Mouse (Mus musculus) kidney, postnatal 36 days (tissue): ENCODE measurements at regions not wholly inside any gene's neighbourhood (a gene's known extent, or its start where the extent isn't known, plus 50 kb on each side); places are given as distances from the start of the nearest gene placed in this dataset.

Experiments
- DNase-seq, 2 experiments: peaks; one replicate each; pipeline ENCODE4 v3.0.0; 2021 to 2022; ENCODE audit warnings: mixed read lengths in 2 of 2

- no peak for DNase-seq
Measured at GRCm38 (mm10) chr11:18715050-18715850, 303.5 kb downstream of the Meis1 start.

GRCm38 (mm10) chr11:18714400-18714799, 304.4 kb downstream of the Meis1 start:
- DNase-seq, result no peak

- DNase-seq, result no peak
Measured at GRCm38 (mm10) chr11:18712642-18713053, 306.1 kb downstream of the Meis1 start.

- DNase-seq, result no peak
Measured at GRCm38 (mm10) chr11:18709628-18710027, 309.2 kb downstream of the Meis1 start.

GRCm38 (mm10) chr11:18681593-18681992, 337.2 kb downstream of the Meis1 start:
- no peak for DNase-seq

- DNase-seq, result no peak
Measured at GRCm38 (mm10) chr11:18676876-18677275, 341.9 kb downstream of the Meis1 start.

GRCm38 (mm10) chr11:18670967-18671366, 347.8 kb downstream of the Meis1 start:
- no peak for DNase-seq

- no peak for DNase-seq
Measured at GRCm38 (mm10) chr11:18669322-18669721, 349.5 kb downstream of the Meis1 start.

- no peak for DNase-seq
Measured at GRCm38 (mm10) chr11:18656358-18656757, 362.4 kb downstream of the Meis1 start.

- no peak for DNase-seq
Measured at GRCm38 (mm10) chr11:18631975-18632773, 386.6 kb downstream of the Meis1 start.

GRCm38 (mm10) chr11:18631570-18631969, 387.2 kb downstream of the Meis1 start:
- no peak for DNase-seq

GRCm38 (mm10) chr11:18621777-18622176, 397.0 kb downstream of the Meis1 start:
- no peak for DNase-seq

GRCm38 (mm10) chr11:18604836-18605235, 413.9 kb downstream of the Meis1 start:
- DNase-seq, result no peak

GRCm38 (mm10) chr11:18601568-18602182, 417.1 kb downstream of the Meis1 start:
- DNase-seq, result no peak

- DNase-seq, result no peak
Measured at GRCm38 (mm10) chr11:18598349-18598748, 420.4 kb downstream of the Meis1 start.

- no peak for DNase-seq
Measured at GRCm38 (mm10) chr11:18596996-18597395, 421.8 kb downstream of the Meis1 start.

GRCm38 (mm10) chr11:18590487-18590886, 428.3 kb downstream of the Meis1 start:
- DNase-seq, result no peak

- DNase-seq, result no peak
Measured at GRCm38 (mm10) chr11:18586468-18586867, 432.3 kb downstream of the Meis1 start.

- DNase-seq, result no peak
Measured at GRCm38 (mm10) chr11:18585031-18585430, 433.8 kb downstream of the Meis1 start.

GRCm38 (mm10) chr11:18582781-18583161, 436.0 kb downstream of the Meis1 start:
- DNase-seq, result no peak

- DNase-seq, result peak in 1 of 2 experiments; percentile 25
Measured at GRCm38 (mm10) chr11:18581997-18582780, 436.6 kb downstream of the Meis1 start.

- peak; percentile 14 to 20 for DNase-seq
Measured at GRCm38 (mm10) chr11:18581078-18581800, 437.5 kb downstream of the Meis1 start.
